Mouse (Mus musculus) CH12.LX (cell line): ENCODE results near the gene Klf3. TPM values are rescaled to one million over a fixed set of nuclear protein-coding genes. Genes with fewer than 3 reads are reported as not detected.

Source experiments
- DNase-seq: peaks from one replicate; pipeline ENCODE4 v3.0.0-alpha.2; 2013; ENCODE audit errors: extremely low read depth
- H3K27ac ChIP-seq: 2 replicates; pipeline ENCODE4 v1.5.1; 2012; ENCODE audit warnings: low read depth, mild to moderate bottlenecking, control low read depth, moderate library complexity; ENCODE audit not compliant: insufficient read depth
- H3K27me3 ChIP-seq: replicated peaks from 2 replicates; pipeline ENCODE3; 2012; ENCODE audit warnings: inconsistent platforms
- H3K36me3 ChIP-seq, 2 experiments: replicated peaks in 1 of 2; 2 replicates each; pipeline versions ENCODE3 to v1.6.1; 2012; ENCODE audit warnings: inconsistent platforms in 1 of 2, low read length in 1 of 2, mild to moderate bottlenecking in 1 of 2, mixed read lengths in 1 of 2, moderate library complexity in 1 of 2; ENCODE audit not compliant: control insufficient read depth in 1 of 2, insufficient read depth in 1 of 2
- H3K4me1 ChIP-seq, 2 experiments: 2 replicates each; pipeline ENCODE4 v1.6.1; 2012; ENCODE audit warnings: inconsistent platforms in 1 of 2, moderate library complexity in 1 of 2; ENCODE audit not compliant: insufficient read depth in 2 of 2, control insufficient read depth in 1 of 2
- H3K4me2 ChIP-seq: 2 replicates; pipeline ENCODE4 v1.6.1; 2012; ENCODE audit warnings: low read depth, mild to moderate bottlenecking, control low read depth; ENCODE audit not compliant: poor library complexity, insufficient read depth, severe bottlenecking
- H3K4me3 ChIP-seq, 3 experiments: fragments of 150-350 bp in 1 of 3; sonication (generic) in 1 of 3; replicated peaks in 1 of 3; 2 replicates each; pipeline versions ENCODE3 to v1.5.1; 2011 to 2012; ENCODE audit warnings: low read depth in 2 of 3, low read length in 2 of 3, mild to moderate bottlenecking in 2 of 3, moderate library complexity in 2 of 3, control low read depth in 1 of 3, improper control_type of control experiment in 1 of 3, inconsistent platforms in 1 of 3, mixed read lengths in 1 of 3; ENCODE audit not compliant: poor library complexity in 1 of 3
- H3K79me2 ChIP-seq: replicated peaks from 2 replicates; pipeline ENCODE4 v1.6.1; 2012; ENCODE audit warnings: mild to moderate bottlenecking, moderate library complexity; ENCODE audit not compliant: control insufficient read depth, poor library complexity, insufficient read depth, severe bottlenecking; ENCODE audit errors: extremely low read depth
- H3K9ac ChIP-seq: 2 replicates; pipeline ENCODE4 v1.6.1; 2012; ENCODE audit warnings: low read depth, mild to moderate bottlenecking, control low read depth, moderate library complexity; ENCODE audit not compliant: insufficient read depth
- H3K9me3 ChIP-seq: replicated peaks from 2 replicates; pipeline ENCODE3; 2012; ENCODE audit warnings: low read length, inconsistent platforms, mixed read lengths
- CHD1 ChIP-seq: IDR thresholded peaks from 2 replicates; pipeline ENCODE4 v1.6.1; 2012; ENCODE audit warnings: low read depth, low read length, improper control_type of control experiment, inconsistent platforms
- CHD2 ChIP-seq: IDR thresholded peaks from 2 replicates; pipeline ENCODE4 v1.6.1; 2011; ENCODE audit warnings: low read length, improper control_type of control experiment
- CTCF ChIP-seq, 2 experiments: IDR thresholded peaks in 1 of 2; conservative IDR thresholded peaks in 1 of 2; 2 replicates each; pipeline ENCODE4 v1.5.1; 2011 to 2012; ENCODE audit warnings: low read depth in 2 of 2, low read length in 2 of 2, improper control_type of control experiment in 1 of 2, inconsistent platforms in 1 of 2, mild to moderate bottlenecking in 1 of 2, moderate library complexity in 1 of 2
- E2F4 ChIP-seq: IDR thresholded peaks from 2 replicates; pipeline ENCODE4 v1.6.1; 2011; ENCODE audit warnings: low read depth, low read length, improper control_type of control experiment; ENCODE audit not compliant: insufficient replicate concordance
- ELF1 ChIP-seq: IDR thresholded peaks from 2 replicates; pipeline ENCODE4 v1.6.1; 2014; ENCODE audit warnings: low read depth, mild to moderate bottlenecking, inconsistent platforms, low read length, improper control_type of control experiment
- EP300 ChIP-seq: IDR thresholded peaks from 2 replicates; pipeline ENCODE4 v1.6.1; 2011; ENCODE audit warnings: low read length, improper control_type of control experiment
- ETS1 ChIP-seq: conservative IDR thresholded peaks from 2 replicates; pipeline ENCODE4 v1.6.1; 2012; ENCODE audit warnings: low read depth, mild to moderate bottlenecking, inconsistent platforms, low read length, improper control_type of control experiment, moderate library complexity
- GABPA ChIP-seq: IDR thresholded peaks from 2 replicates; pipeline ENCODE4 v1.6.1; 2012; ENCODE audit warnings: low read depth, low read length, improper control_type of control experiment, inconsistent platforms; ENCODE audit not compliant: insufficient replicate concordance
- HCFC1 ChIP-seq: IDR thresholded peaks from 2 replicates; pipeline ENCODE4 v1.6.1; 2012; ENCODE audit warnings: low read depth, mild to moderate bottlenecking, inconsistent platforms, low read length, improper control_type of control experiment
- IRF4 ChIP-seq: IDR thresholded peaks from 2 replicates; pipeline ENCODE4 v1.6.1; 2014; ENCODE audit warnings: low read depth, mild to moderate bottlenecking, inconsistent platforms, low read length, improper control_type of control experiment
- JUN ChIP-seq: IDR thresholded peaks from 2 replicates; pipeline ENCODE4 v1.6.1; 2011; ENCODE audit warnings: low read depth, mild to moderate bottlenecking, low read length, improper control_type of control experiment, moderate library complexity; ENCODE audit not compliant: insufficient read depth
- KAT2A ChIP-seq: IDR thresholded peaks from 2 replicates; pipeline ENCODE4 v1.6.1; 2012; ENCODE audit warnings: low read length, improper control_type of control experiment, inconsistent platforms; ENCODE audit not compliant: insufficient replicate concordance
- MAFK ChIP-seq: IDR thresholded peaks from 2 replicates; pipeline ENCODE4 v1.6.1; 2011; ENCODE audit warnings: low read length, improper control_type of control experiment; ENCODE audit not compliant: insufficient replicate concordance
- MAX ChIP-seq: IDR thresholded peaks from 2 replicates; pipeline ENCODE4 v1.6.1; 2011; ENCODE audit warnings: low read length, improper control_type of control experiment
- MAZ ChIP-seq: IDR thresholded peaks from 2 replicates; pipeline ENCODE4 v1.6.1; 2012; ENCODE audit warnings: low read depth, mild to moderate bottlenecking, inconsistent platforms, low read length, improper control_type of control experiment, moderate library complexity
- MEF2A ChIP-seq: IDR thresholded peaks from 2 replicates; pipeline ENCODE4 v1.6.1; 2014; ENCODE audit warnings: low read depth, mild to moderate bottlenecking, inconsistent platforms, low read length, improper control_type of control experiment, borderline replicate concordance
- MYC ChIP-seq: IDR thresholded peaks from 2 replicates; pipeline ENCODE4 v1.6.1; 2011; ENCODE audit warnings: low read depth, mild to moderate bottlenecking, improper control_type of control experiment, low read length
- NRF1 ChIP-seq: IDR thresholded peaks from 2 replicates; pipeline ENCODE4 v1.6.1; 2014; ENCODE audit warnings: low read depth, mild to moderate bottlenecking, inconsistent platforms, low read length, improper control_type of control experiment, moderate library complexity
- PAX5 ChIP-seq: IDR thresholded peaks from 2 replicates; pipeline ENCODE4 v1.6.1; 2012; ENCODE audit warnings: low read length, inconsistent platforms, mixed read lengths
- POLR2A ChIP-seq: IDR thresholded peaks from 2 replicates; pipeline ENCODE4 v1.6.1; 2011; ENCODE audit warnings: low read depth, mild to moderate bottlenecking, improper control_type of control experiment, low read length
- POLR2AphosphoS2 ChIP-seq: IDR thresholded peaks from 2 replicates; pipeline ENCODE4 v1.6.1; 2011; ENCODE audit warnings: low read depth, low read length, improper control_type of control experiment
- RAD21 ChIP-seq: IDR thresholded peaks from 2 replicates; pipeline ENCODE4 v1.6.1; 2011; ENCODE audit warnings: low read depth, mild to moderate bottlenecking, low read length, improper control_type of control experiment, moderate library complexity
- RCOR1 ChIP-seq: conservative IDR thresholded peaks from 2 replicates; pipeline ENCODE4 v1.6.1; 2012; ENCODE audit warnings: low read depth, mild to moderate bottlenecking, inconsistent platforms, low read length, improper control_type of control experiment
- SMC3 ChIP-seq: IDR thresholded peaks from 2 replicates; pipeline ENCODE4 v1.6.1; 2011; ENCODE audit warnings: low read depth, low read length, improper control_type of control experiment
- TBP ChIP-seq: conservative IDR thresholded peaks from 2 replicates; pipeline ENCODE4 v1.6.1; 2011; ENCODE audit warnings: low read depth, low read length, improper control_type of control experiment
- TCF12 ChIP-seq: IDR thresholded peaks from 2 replicates; pipeline ENCODE4 v1.6.1; 2014; ENCODE audit warnings: low read depth, mild to moderate bottlenecking, inconsistent platforms, low read length, improper control_type of control experiment
- UBTF ChIP-seq: IDR thresholded peaks from 2 replicates; pipeline ENCODE4 v1.6.1; 2012; ENCODE audit warnings: low read depth, mild to moderate bottlenecking, inconsistent platforms, low read length, improper control_type of control experiment, moderate library complexity
- ZC3H11A ChIP-seq: IDR thresholded peaks from 2 replicates; pipeline ENCODE4 v1.6.1; 2012; ENCODE audit warnings: low read depth, mild to moderate bottlenecking, inconsistent platforms, low read length, improper control_type of control experiment
- dilution Hi-C: fragments of 300-500 bp; cut with MboI; formaldehyde crosslinking; loops from 2 replicates; pipeline ENCODE4 v1.14.3; 2020; ENCODE audit warnings: low sequenced_read_pairs; ENCODE audit not compliant: extremely low pct_unique_long_range_greater_than_20kb, extremely low pct_ligation_motif_present
- in situ Hi-C: fragments of 300-500 bp; cut with MboI; formaldehyde crosslinking; loops from 3 replicates; pipeline ENCODE4 v1.14.3; 2019; ENCODE audit warnings: low sequenced_read_pairs, low pct_ligation_motif_present, low pct_unique_long_range_greater_than_20kb, mixed read lengths
- polyA plus RNA-seq: library from polyadenylated mRNA; unstranded; fragments of >175 nt; gene quantifications from 2 replicates; pipeline ENCODE4 v1.2.1, GENCODE M21; 2012; ENCODE audit warnings: low read depth; ENCODE audit not compliant: insufficient read length
- total RNA-seq, 2 experiments: library from RNA; depleted of rRNA; stranded (reverse); fragments of 300-350 nt in 1 of 2; fragments of >200 nt in 1 of 2; gene quantifications; 2 replicates each; pipeline ENCODE4 v1.2.3; 2012 to 2014

The Klf3 gene
- total and polyA plus RNA-seq, 3 experiments, result 0.40 to 4.4 (median 0.64) TPM

DNA sequence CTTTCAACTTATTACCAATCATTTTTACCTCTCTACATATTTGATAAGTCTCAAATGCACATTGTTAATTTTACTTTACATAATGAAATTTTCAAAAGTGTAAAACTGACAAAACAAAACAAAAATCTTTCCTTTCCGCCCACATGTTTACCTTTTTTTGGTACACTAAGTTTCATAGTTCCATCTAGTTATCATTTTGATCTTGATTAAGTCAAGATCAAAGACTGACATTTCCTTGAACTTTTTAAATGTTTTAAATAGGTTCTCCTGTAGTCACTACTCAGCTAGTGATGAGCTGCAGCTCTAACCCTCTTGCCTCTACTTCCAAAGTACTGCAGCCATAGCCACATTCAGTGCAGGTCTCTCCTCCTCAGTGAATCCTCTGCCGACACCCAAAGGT is 31.6 kb upstream of the Klf3 start:
- peaks cover 9% of the 10 kb centered on the region for H3K9me3 ChIP-seq
- H3K27me3 ChIP-seq, result no peaks in the 10 kb centered on the region
- dilution Hi-C loops, result no loop called here
- H3K27ac ChIP-seq, result no peak overlapping the region
- H3K9ac ChIP-seq, result no peak overlapping the region
- H3K4me3 ChIP-seq, result no peak overlapping the region
- no peak for DNase-seq
- H3K4me2 ChIP-seq, result no peak overlapping the region
- no peaks in the 10 kb centered on the region for H3K79me2 ChIP-seq
- no peaks in the 10 kb centered on the region for H3K36me3 ChIP-seq
- TF ChIP-seq IRF4 (no peak), CTCF (conservative IDR thresholded peaks at IDR 0.05 in 1 of 2, IDR thresholded peaks at IDR 0.05 in 1 of 2; ENCODE audit: low read depth in 2 of 2, low read length in 2 of 2) (no peak), POLR2A (no peak), MEF2A (no peak), MAFK (no peak), E2F4 (no peak), CHD1 (no peak), TBP (no peak), RCOR1 (no peak), SMC3 (no peak), CHD2 (no peak), NRF1 (no peak), JUN (no peak), MAX (no peak), MAZ (no peak), TCF12 (no peak), POLR2AphosphoS2 (no peak), UBTF (no peak), MYC (no peak), GABPA (no peak)
- TF ChIP-seq, all 38 proteins: peak for 0
- in situ Hi-C loops, result no loop called here
- H3K4me1 ChIP-seq, result no peaks in the 10 kb centered on the region

GRCm38 (mm10) chr5:64778211-64778610 is 25.0 kb upstream of the Klf3 start:
- Histone ChIP-seq H3K36me3 (no peaks in the 10 kb centered on the region), H3K27ac (no peak overlapping the region), H3K9ac (no peak overlapping the region), H3K4me3 (no peak overlapping the region), H3K9me3 (no peaks in the 10 kb centered on the region), H3K27me3 (no peaks in the 10 kb centered on the region), H3K4me1 (peaks cover 0 to 11% of the 10 kb centered on the region in 2 experiments; a peak in 3 of 4 replicates), H3K4me2 (no peak overlapping the region), H3K79me2 (no peaks in the 10 kb centered on the region)
- dilution Hi-C loops (no loop called here), in situ Hi-C loops (no loop called here)
- DNase-seq, result peak; percentile 34
- peak; percentile 72 for TF ChIP-seq EP300
- TF ChIP-seq E2F4, result no peak
- peak; percentile 18; the same call in 1 of the 2 replicates for TF ChIP-seq IRF4
- no peak for TF ChIP-seq MAFK
- no peak for TF ChIP-seq KAT2A
- no peak for TF ChIP-seq SMC3
- TF ChIP-seq ZC3H11A, result no peak
- TF ChIP-seq RAD21, result no peak
- TF ChIP-seq MAZ, result no peak
- TF ChIP-seq MEF2A, result peak; percentile 24; the same call in 1 of the 2 replicates
- TF ChIP-seq CTCF (conservative IDR thresholded peaks at IDR 0.05 in 1 of 2, IDR thresholded peaks at IDR 0.05 in 1 of 2; ENCODE audit: low read depth in 2 of 2, low read length in 2 of 2), result no peak
- no peak for TF ChIP-seq NRF1
- no peak for TF ChIP-seq CHD1
- peak; percentile 64 for TF ChIP-seq CHD2
- TF ChIP-seq JUN, result no peak
- TF ChIP-seq ETS1, result no peak
- TF ChIP-seq ELF1, result no peak
- no peak for TF ChIP-seq HCFC1
- TF ChIP-seq PAX5, result no peak
- TF ChIP-seq UBTF, result no peak
